Mouse (Mus musculus) spleen, adult 2 months (tissue): ENCODE measurements around the gene Ifit2.
"Not testable (repeated sequence)": the region's sequence is repeated elsewhere in the genome, so short reads cannot be mapped to it uniquely, and the experiment has no call there.

Experiments
- CTCF ChIP-seq: fragments of 200-500 bp; IDR thresholded peaks from 2 replicates; pipeline ENCODE4 v1.5.1; 2011; ENCODE audit warnings: mild to moderate bottlenecking, inconsistent platforms; ENCODE audit not compliant: insufficient read depth, insufficient read length, insufficient replicate concordance; ENCODE audit errors: extremely low read depth
- POLR2A ChIP-seq: fragments of 200-500 bp; IDR thresholded peaks from 2 replicates; pipeline ENCODE4 v1.6.1; 2011; ENCODE audit warnings: low read depth, low read length, inconsistent platforms

GRCm38 (mm10) chr19:34612243-34613001, 61.9 kb downstream of the Ifit2 start:
- not testable (repeated sequence) for TF ChIP-seq CTCF, POLR2A
